Comparison of ENCODE assay signal across 16 mouse cellular contexts in genomic region chr14:30247606-30248005, GRCm38 (mm10).
DNase-seq lines count a peak whose midpoint lies in the region.
"Had no signal": no experiment of that assay in that cellular context is flagged by ENCODE, and none has a peak within 500 bp of the region (broad histone marks: within the 10 kb centered on the region; RNA-seq: fewer than 3 reads in every experiment).

No protein-coding gene starts in this region.

- peak; percentile 35 for DNase-seq in testis, postnatal 10 days (ENCODE audit: low spot score)
- no peak for DNase-seq in testis, postnatal 14 days (ENCODE audit: low spot score)
- DNase-seq in fat pad, adult 2 months (ENCODE audit: extremely low read depth, low read depth, low spot score), result peak; percentile 84
- peak; percentile 86 for DNase-seq in gonadal fat pad, adult 2 months (ENCODE audit: low read depth)
- DNase-seq in urinary bladder, adult 18-20 months (ENCODE audit: low spot score in 2 of 2), result no peak
- DNase-seq: adrenal gland, adult 2 months; adrenal gland, postnatal 10 days; adrenal gland, postnatal 25 days; cerebellum, adult 11 months; cerebellum, adult 18-20 months; cerebellum, adult 8-10 months; cerebellum, adult 9-11 months; cerebellum, postnatal 14 days; cerebellum, postnatal 36 days; embryo, embryonic 11 days; forebrain, postnatal 0 days had no signal

Comparison
In these comparisons a context has a peak if more than half of its experiments do, and no peak if none do; other contexts are left out.
1. DNase-seq: peak in testis, postnatal 10 days (single experiment), fat pad, adult 2 months (single experiment) and gonadal fat pad, adult 2 months (single experiment); none in testis, postnatal 14 days (single experiment) and urinary bladder, adult 18-20 months (0 of 2).